Mouse (Mus musculus): ENCODE data around the gene H2al1g.

GRCm38 (mm10) chrX:11360823-11361222, 42.8 kb downstream of the H2al1g start:
- TF ChIP-seq CTCF (IDR thresholded peaks at IDR 0.05; ENCODE audit: low read depth, low read length) = no peak
- no peak for TF ChIP-seq TAL1 (conservative IDR thresholded peaks at IDR 0.05; ENCODE audit: low read depth, low read length)
- no peak for TF ChIP-seq GATA1 (IDR thresholded peaks at IDR 0.05; ENCODE audit: borderline replicate concordance, low read length)
- no peak for TF ChIP-seq POLR2AphosphoS5 (IDR thresholded peaks at IDR 0.05; ENCODE audit: insufficient replicate concordance, low read depth, low read length)

All from G1E (cell line).